Mouse (Mus musculus): ENCODE data around the gene Vmo1. TPM values are rescaled to one million over a fixed set of nuclear protein-coding genes. Genes with fewer than 3 reads are reported as not detected.

Vmo1 gene
- polyA plus RNA-seq, 1 experiment: not detected

GRCm38 (mm10) chr11:70467902-70468619 lies 46.4 kb downstream of the Vmo1 start:
- TF ChIP-seq POLR2A (IDR thresholded peaks at IDR 0.05; ENCODE audit: insufficient read depth, low read depth, low read length): no peak
- no peak for TF ChIP-seq CTCF (IDR thresholded peaks at IDR 0.05; ENCODE audit: insufficient read depth, low read depth, low read length)
- Histone ChIP-seq H3K27ac (ENCODE audit: insufficient read depth, low read depth, low read length) (no peak overlapping the region), H3K4me1 (ENCODE audit: control insufficient read depth, insufficient read depth, low read length) (peaks cover 6% of the 10 kb centered on the region; the same call in 1 of the 2 replicates), H3K4me3 (ENCODE audit: insufficient read depth, low read depth, low read length) (no peak overlapping the region)
- WGBS: 88% methylated on average over 5 of the region's 5 CpGs

GRCm38 (mm10) chr11:70465824-70466223 lies 48.6 kb downstream of the Vmo1 start:
- Histone ChIP-seq H3K4me1 (ENCODE audit: control insufficient read depth, insufficient read depth, low read length) (peaks cover 6% of the 10 kb centered on the region; the same call in 1 of the 2 replicates), H3K4me3 (ENCODE audit: insufficient read depth, low read depth, low read length) (no peak overlapping the region), H3K27ac (ENCODE audit: insufficient read depth, low read depth, low read length) (no peak overlapping the region)
- WGBS: 14% methylated on average over 23 of the region's 23 CpGs
- no peak for TF ChIP-seq POLR2A (IDR thresholded peaks at IDR 0.05; ENCODE audit: insufficient read depth, low read depth, low read length)
- no peak for TF ChIP-seq CTCF (IDR thresholded peaks at IDR 0.05; ENCODE audit: insufficient read depth, low read depth, low read length)

GRCm38 (mm10) chr11:70465211-70465610 lies 49.2 kb downstream of the Vmo1 start:
- Histone ChIP-seq H3K27ac (ENCODE audit: insufficient read depth, low read depth, low read length) (no peak overlapping the region), H3K4me3 (ENCODE audit: insufficient read depth, low read depth, low read length) (no peak overlapping the region), H3K4me1 (ENCODE audit: control insufficient read depth, insufficient read depth, low read length) (peaks cover 6% of the 10 kb centered on the region; the same call in 1 of the 2 replicates)
- TF ChIP-seq CTCF (IDR thresholded peaks at IDR 0.05; ENCODE audit: insufficient read depth, low read depth, low read length) (no peak), POLR2A (IDR thresholded peaks at IDR 0.05; ENCODE audit: insufficient read depth, low read depth, low read length) (no peak)
- 41% methylated on average over 16 of the region's 16 CpGs for WGBS

GRCm38 (mm10) chr11:70463970-70464369 lies 50.4 kb downstream of the Vmo1 start:
- Histone ChIP-seq H3K4me1 (ENCODE audit: control insufficient read depth, insufficient read depth, low read length) (peaks cover 14% of the 10 kb centered on the region), H3K4me3 (ENCODE audit: insufficient read depth, low read depth, low read length) (no peak overlapping the region), H3K27ac (ENCODE audit: insufficient read depth, low read depth, low read length) (no peak overlapping the region)
- 87% methylated on average over 5 of the region's 5 CpGs for WGBS
- TF ChIP-seq POLR2A (IDR thresholded peaks at IDR 0.05; ENCODE audit: insufficient read depth, low read depth, low read length): no peak
- TF ChIP-seq CTCF (IDR thresholded peaks at IDR 0.05; ENCODE audit: insufficient read depth, low read depth, low read length): no peak

Other genes starting within 250 kb of the Vmo1 start
- not detected in 2 replicates for gene Alox12e, start 192.0 kb downstream of the Vmo1 start, polyA plus RNA-seq (2012; ENCODE audit: insufficient read depth, insufficient read length, low replicate concordance, missing spikeins)
- not detected in 2 replicates for gene Alox15, start 162.6 kb downstream of the Vmo1 start, polyA plus RNA-seq (2012; ENCODE audit: insufficient read depth, insufficient read length, low replicate concordance, missing spikeins)
- not detected in 2 replicates for gene Pelp1, start 104.6 kb downstream of the Vmo1 start, polyA plus RNA-seq (2012; ENCODE audit: insufficient read depth, insufficient read length, low replicate concordance, missing spikeins)
- gene Arrb2, start 82.0 kb downstream of the Vmo1 start, polyA plus RNA-seq (2012; ENCODE audit: insufficient read depth, insufficient read length, low replicate concordance, missing spikeins): not detected in 2 replicates
- gene Med11, start 62.7 kb downstream of the Vmo1 start, polyA plus RNA-seq (2012; ENCODE audit: insufficient read depth, insufficient read length, low replicate concordance, missing spikeins): not detected in 2 replicates
- gene Zmynd15, start 55.2 kb downstream of the Vmo1 start, polyA plus RNA-seq (2012; ENCODE audit: insufficient read depth, insufficient read length, low replicate concordance, missing spikeins): not detected in 2 replicates
- not detected in 2 replicates for gene Cxcl16, start 54.6 kb downstream of the Vmo1 start, polyA plus RNA-seq (2012; ENCODE audit: insufficient read depth, insufficient read length, low replicate concordance, missing spikeins)
- not detected in 2 replicates for gene Tm4sf5, start 9.4 kb downstream of the Vmo1 start, polyA plus RNA-seq (2012; ENCODE audit: insufficient read depth, insufficient read length, low replicate concordance, missing spikeins)
- gene Gltpd2, start 4.6 kb upstream of the Vmo1 start, polyA plus RNA-seq (2012; ENCODE audit: insufficient read depth, insufficient read length, low replicate concordance, missing spikeins): not detected in 2 replicates
- gene Psmb6, start 10.8 kb upstream of the Vmo1 start, polyA plus RNA-seq (2012; ENCODE audit: insufficient read depth, insufficient read length, low replicate concordance, missing spikeins): not detected in 2 replicates
- gene Gm40193, start 18.3 kb upstream of the Vmo1 start, polyA plus RNA-seq (2012; ENCODE audit: insufficient read depth, insufficient read length, low replicate concordance, missing spikeins): not detected in 2 replicates
- not detected in 2 replicates for gene Pld2, start 25.4 kb upstream of the Vmo1 start, polyA plus RNA-seq (2012; ENCODE audit: insufficient read depth, insufficient read length, low replicate concordance, missing spikeins)
- 190 TPM in 1 of 2 replicates, not detected in the other for gene Mink1, start 48.3 kb upstream of the Vmo1 start, polyA plus RNA-seq (2012; ENCODE audit: insufficient read depth, insufficient read length, low replicate concordance, missing spikeins)
- gene 4930544D05Rik, start 101.2 kb upstream of the Vmo1 start, polyA plus RNA-seq (2012; ENCODE audit: insufficient read depth, insufficient read length, low replicate concordance, missing spikeins): not detected in 2 replicates
- not detected in 2 replicates for gene Chrne, start 104.6 kb upstream of the Vmo1 start, polyA plus RNA-seq (2012; ENCODE audit: insufficient read depth, insufficient read length, low replicate concordance, missing spikeins)
- not detected in 2 replicates for gene Gp1ba, start 124.5 kb upstream of the Vmo1 start, polyA plus RNA-seq (2012; ENCODE audit: insufficient read depth, insufficient read length, low replicate concordance, missing spikeins)
- not detected in 2 replicates for gene Rnf167, start 132.6 kb upstream of the Vmo1 start, polyA plus RNA-seq (2012; ENCODE audit: insufficient read depth, insufficient read length, low replicate concordance, missing spikeins)
- not detected in 2 replicates for gene Slc25a11, start 132.9 kb upstream of the Vmo1 start, polyA plus RNA-seq (2012; ENCODE audit: insufficient read depth, insufficient read length, low replicate concordance, missing spikeins)
- gene Pfn1, start 140.0 kb upstream of the Vmo1 start, polyA plus RNA-seq (2012; ENCODE audit: insufficient read depth, insufficient read length, low replicate concordance, missing spikeins): 496 and 550 TPM in 2 replicates
- not detected in 2 replicates for gene Eno3, start 142.6 kb upstream of the Vmo1 start, polyA plus RNA-seq (2012; ENCODE audit: insufficient read depth, insufficient read length, low replicate concordance, missing spikeins)
- not detected in 2 replicates for gene Spag7, start 154.8 kb upstream of the Vmo1 start, polyA plus RNA-seq (2012; ENCODE audit: insufficient read depth, insufficient read length, low replicate concordance, missing spikeins)
- gene Camta2, start 173.5 kb upstream of the Vmo1 start, polyA plus RNA-seq (2012; ENCODE audit: insufficient read depth, insufficient read length, low replicate concordance, missing spikeins): not detected in 2 replicates
- gene Inca1, start 185.5 kb upstream of the Vmo1 start, polyA plus RNA-seq (2012; ENCODE audit: insufficient read depth, insufficient read length, low replicate concordance, missing spikeins): not detected in 2 replicates
- gene Kif1c, start 185.9 kb upstream of the Vmo1 start, polyA plus RNA-seq (2012; ENCODE audit: insufficient read depth, insufficient read length, low replicate concordance, missing spikeins): not detected in 2 replicates
- not detected in 2 replicates for gene Zfp3, start 249.6 kb upstream of the Vmo1 start, polyA plus RNA-seq (2012; ENCODE audit: insufficient read depth, insufficient read length, low replicate concordance, missing spikeins)